Mouse (Mus musculus): Measurements from ENCODE around the gene Gm21783.
"Not testable (repeated sequence)": the region's sequence is repeated elsewhere in the genome, so short reads cannot be mapped to it uniquely, and the experiment has no call there.

Gene Gm21783

DNA sequence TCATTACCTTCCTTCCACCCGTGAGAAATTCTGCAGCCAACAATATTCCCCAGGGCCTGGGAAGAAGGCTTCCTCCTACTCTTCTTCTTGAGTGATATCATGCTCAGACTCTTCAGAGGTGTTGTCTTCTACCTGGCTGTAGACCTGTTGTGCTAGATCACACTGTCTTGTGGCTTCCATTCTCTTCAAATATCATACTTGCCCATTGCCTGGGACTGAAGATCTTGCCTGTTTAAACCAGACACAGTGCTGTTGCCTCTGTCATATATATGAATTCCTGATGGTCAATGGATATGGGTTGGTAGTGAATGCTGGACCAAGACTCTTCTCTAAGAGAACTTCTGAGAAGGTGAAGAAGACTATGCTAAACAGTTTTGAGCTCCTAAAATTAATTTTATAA, at the start of gene Gm21783:
Gene Gm21783, minus strand, starts transcription at position 101 of the 400 bp plus-strand sequence.
- not testable (repeated sequence) for DNase-seq

All from heart, adult 11 months (tissue).